Mouse (Mus musculus) spleen, adult 2 months (tissue): Measurements from ENCODE around the gene Canx.

Experiments
- CTCF ChIP-seq: fragments of 200-500 bp; IDR thresholded peaks from 2 replicates; pipeline ENCODE4 v1.5.1; 2011; ENCODE audit warnings: mild to moderate bottlenecking, inconsistent platforms; ENCODE audit not compliant: insufficient read depth, insufficient read length, insufficient replicate concordance; ENCODE audit errors: extremely low read depth
- POLR2A ChIP-seq: fragments of 200-500 bp; IDR thresholded peaks from 2 replicates; pipeline ENCODE4 v1.6.1; 2011; ENCODE audit warnings: low read depth, low read length, inconsistent platforms

- TF ChIP-seq POLR2A (no peak), CTCF (no peak)
These were observed 59.5 kb downstream of the Canx start for GRCm38 (mm10) chr11:50265931-50266330.
